Mouse (Mus musculus) NIH3T3 (cell line): ENCODE measurements around the gene Olfr577.

Experiments used
- DNase-seq: peaks from one replicate; pipeline ENCODE4 v3.0.0-alpha.2; 2012; ENCODE audit warnings: low read depth

The Olfr577 gene

GRCm38 (mm10) chr7:102975843-102976242 is at the start of gene Olfr577:
Gene Olfr577 (minus strand): TSS chr7:102975943.
- no peak for DNase-seq

- no peak for DNase-seq
Measured at GRCm38 (mm10) chr7:102989224-102989623, 13.5 kb upstream of the Olfr577 start, which contains the start of gene Olfr578. Gene Olfr578 (minus strand): TSS chr7:102989324.

GRCm38 (mm10) chr7:102974399-102974798 is 1.3 kb downstream of the Olfr577 start:
- DNase-seq = no peak

GRCm38 (mm10) chr7:102962360-102962759 is 13.4 kb downstream of the Olfr577 start, which contains the start of gene Olfr576:
Gene Olfr576 (plus strand): TSS chr7:102962660.
- no peak for DNase-seq

GRCm38 (mm10) chr7:102958593-102958992 is 17.1 kb downstream of the Olfr577 start, which contains the start of gene Olfr575:
Gene Olfr575 (minus strand): TSS chr7:102958775.
- DNase-seq = no peak

GRCm38 (mm10) chr7:102958137-102958536 is 17.6 kb downstream of the Olfr577 start:
- DNase-seq = no peak

- no peak for DNase-seq
Measured at GRCm38 (mm10) chr7:102950732-102951131, 25.0 kb downstream of the Olfr577 start.

- no peak for DNase-seq
Measured at GRCm38 (mm10) chr7:102948167-102948566, 27.6 kb downstream of the Olfr577 start, which contains the start of gene Olfr574. Gene Olfr574 (plus strand): TSS chr7:102948467.

- no peak for DNase-seq
Measured at GRCm38 (mm10) chr7:102943417-102943816, 32.3 kb downstream of the Olfr577 start.

GRCm38 (mm10) chr7:102942475-102942874 is 33.3 kb downstream of the Olfr577 start, which contains the start of gene Olfr573-ps1:
Gene Olfr573-ps1 (minus strand): TSS chr7:102942575.
- no peak for DNase-seq

GRCm38 (mm10) chr7:102927105-102927504 is 48.6 kb downstream of the Olfr577 start:
- DNase-seq = no peak

- no peak for DNase-seq
Measured at GRCm38 (mm10) chr7:102924109-102924508, 51.6 kb downstream of the Olfr577 start, which contains the start of gene Olfr572. Gene Olfr572 (plus strand): TSS chr7:102924409.
